Mouse (Mus musculus) midbrain, postnatal 0 days (tissue): Measurements from ENCODE around the gene Naif1. TPM values are rescaled to one million over a fixed set of nuclear protein-coding genes. Genes with fewer than 3 reads are reported as not detected.
A peak's percentile ranks its signal among the peaks of the same experiment; 100 is the strongest.
"Not testable (repeated sequence)": the region's sequence is repeated elsewhere in the genome, so short reads cannot be mapped to it uniquely, and the experiment has no call there.

Source experiments
- ATAC-seq: fragments of 200-750 bp; cut with Nextera tagmentation; 2 replicates; pipeline ENCODE4 v1.8.0; 2017; ENCODE audit warnings: moderate number of reproducible peaks, mild to moderate bottlenecking, moderate TSS enrichment, moderate library complexity; ENCODE audit not compliant: low FRiP score
- DNase-seq: peaks from one replicate; pipeline ENCODE4 v3.0.0-alpha.2; 2015; ENCODE audit warnings: low spot score
- H3K27ac ChIP-seq: fragments of 300-500 bp; sonication (generic); 2 replicates; pipeline ENCODE4 v1.5.1; 2014; ENCODE audit warnings: low read depth, mild to moderate bottlenecking, low read length, mixed read lengths
- H3K27me3 ChIP-seq: fragments of 300-500 bp; sonication (generic); 2 replicates; pipeline ENCODE4 v1.6.1; 2014; ENCODE audit warnings: low read length, control low read depth, mixed read lengths; ENCODE audit not compliant: insufficient read depth
- H3K36me3 ChIP-seq: fragments of 300-500 bp; sonication (generic); 2 replicates; pipeline ENCODE4 v1.6.1; 2014; ENCODE audit warnings: low read length, control low read depth, mixed read lengths; ENCODE audit not compliant: insufficient read depth
- H3K4me1 ChIP-seq: fragments of 300-500 bp; sonication (generic); 2 replicates; pipeline ENCODE4 v1.6.1; 2014; ENCODE audit warnings: mild to moderate bottlenecking, control low read depth, antibody characterized with exemption, low read length, mixed read lengths; ENCODE audit not compliant: insufficient read depth
- H3K4me2 ChIP-seq: fragments of 300-500 bp; sonication (generic); 2 replicates; pipeline ENCODE4 v1.6.1; 2014; ENCODE audit warnings: low read depth, mild to moderate bottlenecking, low read length, mixed read lengths; ENCODE audit not compliant: poor library complexity, severe bottlenecking
- H3K4me3 ChIP-seq: fragments of 300-500 bp; sonication (generic); 2 replicates; pipeline ENCODE4 v1.5.1; 2014; ENCODE audit warnings: low read depth, mild to moderate bottlenecking, low read length, moderate library complexity
- H3K9ac ChIP-seq: fragments of 300-500 bp; sonication (generic); replicated peaks from 2 replicates; pipeline ENCODE4 v1.6.1; 2014; ENCODE audit warnings: mild to moderate bottlenecking, low read length, moderate library complexity, mixed read lengths; ENCODE audit not compliant: poor library complexity, severe bottlenecking
- H3K9me3 ChIP-seq: fragments of 300-500 bp; sonication (generic); 2 replicates; pipeline ENCODE4 v1.6.1; 2016; ENCODE audit warnings: low read length, control low read depth
- CTCF ChIP-seq: IDR thresholded peaks from 2 replicates; pipeline ENCODE4 v1.5.1; 2016; ENCODE audit warnings: antibody characterized with exemption, mild to moderate bottlenecking
- WGBS: fragments of 180-500 bp; shearing (Covaris S2); extraction: QIAGEN DNeasy Blood & Tissue Kit; methylation state at CpG from one replicate; pipeline ENCODE4 v1.1.7; 2014; 5-methylcytosine and 5-hydroxymethylcytosine counted together
- polyA plus RNA-seq: library from polyadenylated mRNA; unstranded; fragments of >200 nt; fragmentation: Nextera tagmentation; extraction: Ambion mirVana; gene quantifications from 2 replicates; pipeline ENCODE4 v1.2.1, GENCODE M21; 2015
- total RNA-seq: library from RNA; depleted of rRNA; stranded (reverse); fragments of >200 nt; gene quantifications from 2 replicates; pipeline ENCODE4 v1.2.3, GENCODE M21; 2014

The Naif1 gene
- total and polyA plus RNA-seq, 2 experiments from 2014 or later: 3.0 to 3.2 TPM

DNA sequence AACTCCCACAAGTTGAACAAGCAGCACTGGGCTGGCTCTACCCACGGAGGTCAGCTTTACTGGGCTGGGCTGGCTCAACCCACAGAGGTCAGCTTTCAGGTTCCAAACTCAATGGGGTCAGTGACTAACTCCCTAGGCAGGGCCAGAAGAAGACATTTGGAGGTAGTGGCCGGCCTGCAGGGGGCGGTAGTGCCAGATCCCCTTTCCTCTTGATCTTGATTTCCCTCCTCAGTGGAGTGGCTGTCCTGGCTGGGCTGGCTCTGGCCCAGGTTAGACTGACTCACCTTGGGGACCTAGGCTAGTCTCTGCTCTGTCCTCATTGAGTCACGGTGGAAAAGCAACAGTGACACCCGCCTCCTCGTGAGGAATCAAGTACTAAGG, 21.4 kb downstream of the Naif1 start:
- DNase-seq (no peak), ATAC-seq (no peak)
- no peak overlapping the region for H3K9ac ChIP-seq
- no peaks in the 10 kb centered on the region for H3K27me3 ChIP-seq
- H3K27ac ChIP-seq: no peak overlapping the region
- no peaks in the 10 kb centered on the region for H3K9me3 ChIP-seq
- WGBS: 84% methylated on average over 6 of the region's 6 CpGs
- no peaks in the 10 kb centered on the region for H3K4me1 ChIP-seq
- no peak overlapping the region for H3K4me3 ChIP-seq
- TF ChIP-seq CTCF: no peak
- no peaks in the 10 kb centered on the region for H3K36me3 ChIP-seq
- H3K4me2 ChIP-seq: no peak overlapping the region

DNA sequence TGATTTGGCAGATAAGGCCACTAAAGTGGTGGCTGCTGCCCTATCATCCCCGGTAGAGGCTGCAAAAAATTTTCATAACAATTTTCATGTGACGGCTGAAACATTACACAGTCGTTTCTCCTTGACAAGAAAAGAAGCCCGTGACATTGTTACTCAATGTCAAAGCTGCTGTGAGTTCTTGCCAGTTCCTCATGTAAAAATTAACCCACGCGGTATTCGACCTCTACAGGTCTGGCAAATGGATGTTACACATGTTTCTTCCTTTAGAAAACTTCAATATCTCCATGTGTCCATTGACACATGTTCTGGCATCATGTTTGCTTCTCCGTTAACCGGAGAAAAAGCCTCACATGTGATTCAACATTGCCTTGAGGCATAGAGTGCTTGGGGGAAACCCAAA, 25.1 kb downstream of the Naif1 start:
- H3K4me1 ChIP-seq, H3K9ac ChIP-seq, H3K4me2 ChIP-seq, DNase-seq, H3K27me3 ChIP-seq, H3K36me3 ChIP-seq, ATAC-seq, H3K27ac ChIP-seq, H3K9me3 ChIP-seq, H3K4me3 ChIP-seq: not testable (repeated sequence)
- WGBS: 96% methylated on average over 4 of the region's 9 CpGs

- Histone ChIP-seq H3K4me1 (no peaks in the 10 kb centered on the region), H3K27ac (no peak overlapping the region), H3K9me3 (no peaks in the 10 kb centered on the region), H3K4me3 (no peak overlapping the region), H3K36me3 (no peaks in the 10 kb centered on the region), H3K27me3 (no peaks in the 10 kb centered on the region), H3K9ac (no peak overlapping the region), H3K4me2 (no peak overlapping the region)
- ATAC-seq (no peak), DNase-seq (no peak)
- no peak for TF ChIP-seq CTCF
- WGBS: 93% methylated on average over 8 of the region's 8 CpGs
These were observed 32.1 kb downstream of the Naif1 start for GRCm38 (mm10) chr2:32482351-32482750.

GRCm38 (mm10) chr2:32483179-32483875, 33.1 kb downstream of the Naif1 start:
- Histone ChIP-seq H3K4me3 (no peak overlapping the region), H3K27ac (no peak overlapping the region), H3K27me3 (no peaks in the 10 kb centered on the region), H3K36me3 (no peaks in the 10 kb centered on the region), H3K9me3 (no peaks in the 10 kb centered on the region), H3K9ac (no peak overlapping the region), H3K4me2 (no peak overlapping the region), H3K4me1 (no peaks in the 10 kb centered on the region)
- DNase-seq (no peak), ATAC-seq (no peak)
- 73% methylated on average over 9 of the region's 9 CpGs for WGBS
- TF ChIP-seq CTCF: peak; percentile 37

GRCm38 (mm10) chr2:32484933-32485332, 34.7 kb downstream of the Naif1 start:
- H3K4me1 ChIP-seq: no peaks in the 10 kb centered on the region
- WGBS: 90% methylated on average over 6 of the region's 6 CpGs
- no peak for TF ChIP-seq CTCF

GRCm38 (mm10) chr2:32485751-32486150, 35.5 kb downstream of the Naif1 start:
- no peaks in the 10 kb centered on the region for H3K4me1 ChIP-seq
- DNase-seq (no peak), ATAC-seq (no peak)
- 92% methylated on average over 4 of the region's 4 CpGs for WGBS
- H3K27ac ChIP-seq: no peak overlapping the region
- no peak overlapping the region for H3K9ac ChIP-seq
- no peak overlapping the region for H3K4me3 ChIP-seq
- no peak overlapping the region for H3K4me2 ChIP-seq
- no peaks in the 10 kb centered on the region for H3K36me3 ChIP-seq
- no peaks in the 10 kb centered on the region for H3K27me3 ChIP-seq
- no peaks in the 10 kb centered on the region for H3K9me3 ChIP-seq
- TF ChIP-seq CTCF: no peak

More at GRCm38 (mm10) chr2:32484933-32485332, 34.7 kb downstream of the Naif1 start:
- ATAC-seq (no peak), DNase-seq (no peak)
- Histone ChIP-seq H3K9me3 (no peaks in the 10 kb centered on the region), H3K36me3 (no peaks in the 10 kb centered on the region), H3K27me3 (no peaks in the 10 kb centered on the region), H3K27ac (no peak overlapping the region), H3K4me3 (no peak overlapping the region), H3K9ac (no peak overlapping the region), H3K4me2 (no peak overlapping the region)
